Mouse (Mus musculus): ENCODE data around the gene Tenm4. TPM values are rescaled to one million over a fixed set of nuclear protein-coding genes. Genes with fewer than 3 reads are reported as not detected.

Tenm4 gene
- polyA plus RNA-seq, 1 experiment from 2014 or later, result 16.8 TPM

DNA sequence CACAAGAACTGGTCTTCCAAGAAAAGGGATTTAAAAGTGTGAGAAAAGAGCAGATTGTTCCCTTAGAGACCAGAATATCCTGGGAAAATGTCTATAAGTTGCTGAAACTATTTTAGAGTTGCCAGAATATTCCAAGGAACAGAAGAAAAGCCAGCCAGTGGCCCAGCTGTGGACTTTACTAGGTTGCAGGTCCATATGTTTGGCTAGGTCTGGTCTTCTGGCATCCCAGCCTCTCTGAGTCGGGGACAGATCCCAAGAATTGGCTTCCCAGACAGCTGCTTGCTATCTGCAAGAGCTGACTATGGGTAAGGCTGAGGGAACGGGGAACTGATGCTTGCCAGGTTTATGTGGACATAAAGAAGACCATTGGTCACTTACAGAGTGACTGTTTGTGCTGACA, 352.6 kb downstream of the Tenm4 start:
- 61% methylated on average over 2 of the region's 2 CpGs for WGBS
- H3K27ac ChIP-seq, result no peak overlapping the region
- no peaks in the 10 kb centered on the region for H3K36me3 ChIP-seq
- DNase-seq (ENCODE audit: low spot score), result no peak
- peaks cover 3% of the 10 kb centered on the region; the same call in 1 of the 2 replicates for H3K4me1 ChIP-seq
- no peak overlapping the region for H3K4me3 ChIP-seq
- peaks cover 79% of the 10 kb centered on the region for H3K27me3 ChIP-seq (ENCODE audit: insufficient read depth, poor library complexity, severe bottlenecking)
- H3K9me3 ChIP-seq, result no peaks in the 10 kb centered on the region

GRCm38 (mm10) chr7:96524486-96525205, 353.6 kb downstream of the Tenm4 start:
- Histone ChIP-seq H3K4me3 (no peak overlapping the region), H3K27me3 (ENCODE audit: insufficient read depth, poor library complexity, severe bottlenecking) (peaks cover 87% of the 10 kb centered on the region), H3K27ac (no peak overlapping the region), H3K9me3 (no peaks in the 10 kb centered on the region), H3K36me3 (no peaks in the 10 kb centered on the region), H3K4me1 (peaks cover 3% of the 10 kb centered on the region; the same call in 1 of the 2 replicates)
- DNase-seq (ENCODE audit: low spot score), result no peak
- WGBS, result 62% methylated on average over 8 of the region's 8 CpGs

DNA sequence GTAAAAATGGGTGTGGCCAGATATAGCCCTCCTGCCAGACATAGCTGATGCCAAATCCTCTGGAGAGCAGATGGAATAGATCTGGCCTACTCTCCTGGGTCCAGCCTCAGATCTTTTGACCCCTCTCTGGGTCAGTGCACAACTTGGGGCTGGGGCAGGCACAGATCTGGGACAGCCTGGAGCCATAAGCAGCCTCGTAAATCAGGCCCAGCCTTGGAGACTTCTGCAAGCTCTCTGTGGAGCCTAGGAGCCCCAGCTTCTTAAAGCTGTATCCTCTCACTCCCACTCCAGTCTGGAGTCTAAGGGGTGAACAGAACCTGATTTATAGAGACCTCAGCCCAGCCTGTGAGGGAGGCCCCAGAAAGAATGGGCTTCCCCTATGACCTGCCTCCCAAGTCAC, 354.3 kb downstream of the Tenm4 start:
- WGBS, result 71% methylated on average over 1 of the region's 1 CpGs
- Histone ChIP-seq H3K4me1 (peaks cover 3% of the 10 kb centered on the region; the same call in 1 of the 2 replicates), H3K4me3 (no peak overlapping the region), H3K27me3 (ENCODE audit: insufficient read depth, poor library complexity, severe bottlenecking) (peaks cover 92% of the 10 kb centered on the region), H3K36me3 (no peaks in the 10 kb centered on the region), H3K27ac (no peak overlapping the region), H3K9me3 (no peaks in the 10 kb centered on the region)
- DNase-seq (ENCODE audit: low spot score), result no peak

- WGBS, result 65% methylated on average over 10 of the region's 10 CpGs
- Histone ChIP-seq H3K27ac (no peak overlapping the region), H3K36me3 (no peaks in the 10 kb centered on the region), H3K9me3 (no peaks in the 10 kb centered on the region), H3K4me1 (no peaks in the 10 kb centered on the region), H3K4me3 (no peak overlapping the region), H3K27me3 (ENCODE audit: insufficient read depth, poor library complexity, severe bottlenecking) (peaks cover 81% of the 10 kb centered on the region)
- no peak for DNase-seq (ENCODE audit: low spot score)
Observed at GRCm38 (mm10) chr7:96530571-96531426, 359.8 kb downstream of the Tenm4 start.

DNA sequence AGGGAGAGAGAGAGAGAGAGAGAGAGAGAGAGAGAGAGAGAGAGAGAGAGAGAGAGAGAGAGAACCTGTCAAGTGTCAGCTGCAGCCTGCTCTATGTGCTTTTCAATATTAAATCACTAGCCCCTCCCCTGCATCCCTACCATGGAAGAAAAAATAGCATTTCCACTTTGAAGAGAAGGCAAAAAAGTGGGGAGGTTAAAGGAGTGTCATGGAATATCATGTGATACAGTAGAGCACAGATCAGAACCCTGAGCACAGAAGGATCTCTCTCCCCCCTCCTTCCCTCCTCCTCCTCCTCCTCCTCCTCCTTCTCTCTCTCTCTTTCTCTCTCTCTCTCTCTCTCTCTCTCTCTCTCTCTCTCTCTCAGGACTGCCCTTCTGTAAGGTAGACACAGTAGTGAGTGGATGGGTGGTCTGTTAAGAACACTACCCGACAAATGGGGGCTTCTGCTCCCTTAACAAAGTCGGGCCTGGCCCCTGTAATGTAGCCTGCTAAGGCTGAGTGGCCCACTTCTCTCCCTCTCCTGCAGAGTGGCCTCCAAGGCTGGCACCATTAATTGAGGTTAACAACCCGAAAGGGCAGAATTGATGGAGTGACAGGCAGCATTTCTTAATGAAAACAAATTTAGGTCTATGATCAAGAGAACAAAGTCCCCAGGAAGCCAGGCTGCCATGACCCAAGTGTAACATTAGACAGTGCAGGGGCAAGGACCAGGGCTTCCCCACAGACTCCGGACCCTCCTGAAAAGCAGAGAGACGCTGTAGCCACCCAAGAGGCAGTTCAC, 361.1 kb downstream of the Tenm4 start:
- Histone ChIP-seq H3K9me3 (no peaks in the 10 kb centered on the region), H3K27ac (no peak overlapping the region), H3K27me3 (ENCODE audit: insufficient read depth, poor library complexity, severe bottlenecking) (peaks cover 74% of the 10 kb centered on the region), H3K4me3 (no peak overlapping the region), H3K4me1 (no peaks in the 10 kb centered on the region), H3K36me3 (no peaks in the 10 kb centered on the region)
- WGBS, result 59% methylated on average over 5 of the region's 5 CpGs
- DNase-seq (ENCODE audit: low spot score), result no peak

GRCm38 (mm10) chr7:96532804-96533400, 361.9 kb downstream of the Tenm4 start:
- Histone ChIP-seq H3K9me3 (no peaks in the 10 kb centered on the region), H3K36me3 (no peaks in the 10 kb centered on the region), H3K27ac (no peak overlapping the region), H3K4me1 (no peaks in the 10 kb centered on the region), H3K4me3 (no peak overlapping the region), H3K27me3 (ENCODE audit: insufficient read depth, poor library complexity, severe bottlenecking) (peaks cover 75% of the 10 kb centered on the region)
- WGBS, result 72% methylated on average over 5 of the region's 5 CpGs
- no peak for DNase-seq (ENCODE audit: low spot score)

DNA sequence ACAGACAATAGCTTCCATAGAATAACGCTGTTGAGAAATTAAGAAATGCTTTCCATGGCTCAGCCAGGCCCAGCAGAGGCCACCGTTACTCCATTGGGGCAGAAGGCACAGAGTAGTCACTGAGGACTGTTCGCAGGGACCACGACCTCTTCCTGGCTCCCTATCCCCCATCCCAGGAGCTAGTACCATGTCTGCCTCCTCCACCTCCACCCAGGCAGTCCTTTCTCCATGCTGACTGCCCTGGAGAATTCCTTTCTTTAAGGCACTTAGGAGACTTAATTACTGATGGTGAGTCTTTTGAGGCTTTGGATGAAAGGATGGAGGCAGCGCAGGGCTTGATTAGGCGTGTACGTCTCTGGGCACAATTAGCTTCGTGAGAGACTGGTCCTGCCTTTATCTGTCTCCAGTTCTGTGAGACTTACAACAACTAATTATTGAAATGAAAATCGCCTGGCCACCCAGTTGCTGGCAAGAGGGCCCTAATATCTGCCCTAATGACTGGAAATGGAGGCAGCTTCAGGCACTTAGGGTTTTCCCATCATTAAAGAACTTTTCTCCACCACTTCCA, 365.4 kb downstream of the Tenm4 start:
- peaks cover 52% of the 10 kb centered on the region; the same call in 1 of the 2 replicates for H3K27me3 ChIP-seq (ENCODE audit: insufficient read depth, poor library complexity, severe bottlenecking)
- no peaks in the 10 kb centered on the region for H3K36me3 ChIP-seq
- H3K4me1 ChIP-seq, result peaks cover 21% of the 10 kb centered on the region
- no peaks in the 10 kb centered on the region for H3K9me3 ChIP-seq
- no peak overlapping the region for H3K4me3 ChIP-seq
- DNase-seq (ENCODE audit: low spot score), result no peak
- 76% methylated on average over 9 of the region's 9 CpGs for WGBS
- H3K27ac ChIP-seq, result no peak overlapping the region

DNA sequence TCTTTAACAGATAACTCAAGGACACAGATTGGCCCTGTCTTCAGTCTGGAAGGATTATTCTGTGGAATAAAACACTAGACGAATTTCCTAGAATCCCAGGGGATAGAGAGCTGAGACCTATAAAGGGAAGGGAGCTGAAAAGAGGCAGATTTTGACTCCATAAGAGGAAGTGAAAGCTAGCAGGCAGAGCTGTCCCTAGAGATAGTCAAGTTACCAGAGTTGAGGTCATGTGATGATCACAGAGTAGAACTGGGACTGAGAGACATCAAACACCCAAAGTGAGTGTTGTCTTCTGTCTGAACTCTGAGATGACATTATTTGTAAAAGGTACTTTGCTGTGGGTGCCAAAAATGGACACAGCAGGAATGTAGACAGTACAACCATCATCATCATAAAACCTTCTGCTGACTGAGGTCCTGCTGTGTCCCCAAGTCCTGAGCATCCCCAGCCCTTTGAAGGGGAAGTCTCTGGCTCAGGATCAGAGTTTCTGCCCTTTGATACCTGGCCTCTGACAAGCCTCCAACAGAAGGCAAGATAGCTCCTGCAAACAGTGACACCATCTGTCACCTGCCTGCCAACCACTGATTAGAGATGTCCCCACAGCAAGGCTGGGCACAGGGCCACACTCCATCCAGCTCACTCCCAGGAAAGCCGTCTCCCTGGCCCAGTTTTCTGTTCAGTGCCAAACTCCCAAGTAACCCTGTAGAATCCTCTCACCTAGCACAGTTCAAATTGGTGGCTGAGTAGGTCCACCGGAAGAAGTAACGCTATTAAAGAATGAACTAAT, 368.4 kb downstream of the Tenm4 start:
- WGBS, result 76% methylated on average over 4 of the region's 4 CpGs
- Histone ChIP-seq H3K4me3 (no peak overlapping the region), H3K4me1 (peaks cover 21% of the 10 kb centered on the region), H3K9me3 (no peaks in the 10 kb centered on the region), H3K36me3 (no peaks in the 10 kb centered on the region), H3K27ac (no peak overlapping the region), H3K27me3 (ENCODE audit: insufficient read depth, poor library complexity, severe bottlenecking) (peaks cover 35% of the 10 kb centered on the region; the same call in 1 of the 2 replicates)
- no peak for DNase-seq (ENCODE audit: low spot score)

DNA sequence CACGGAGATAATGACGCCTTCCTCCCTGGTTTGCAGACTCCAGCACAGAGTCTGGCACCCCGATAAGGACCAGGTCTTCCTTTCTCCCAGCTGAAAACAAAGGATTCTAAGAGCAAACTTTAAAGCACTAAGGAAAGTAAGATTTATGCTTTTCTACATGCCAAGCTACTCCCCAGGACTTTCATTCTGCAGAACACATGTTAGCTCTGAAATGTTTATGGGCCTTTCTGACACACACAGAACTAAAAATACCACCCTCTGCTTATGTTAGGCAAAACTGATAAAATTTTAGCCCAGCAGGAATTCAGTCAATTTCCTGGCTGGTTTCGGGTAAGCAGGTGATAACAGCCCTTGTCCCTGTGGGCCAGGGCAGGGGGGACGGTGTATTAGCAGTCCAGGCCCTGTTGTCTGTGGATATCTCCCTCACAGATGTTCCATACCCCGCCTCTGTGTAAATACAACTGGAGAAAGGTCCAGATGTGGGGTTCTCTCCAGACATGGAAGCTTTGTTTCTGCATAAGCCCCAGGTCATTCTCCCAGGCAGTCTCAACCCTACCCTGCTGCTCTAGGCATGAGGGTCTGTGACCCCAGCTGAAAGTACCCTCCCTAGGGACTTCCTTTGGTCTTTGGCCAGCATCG, 369.5 kb downstream of the Tenm4 start:
- H3K4me1 ChIP-seq, result peaks cover 21% of the 10 kb centered on the region
- 36% methylated on average over 7 of the region's 7 CpGs for WGBS

GRCm38 (mm10) chr7:96545979-96546378, 374.9 kb downstream of the Tenm4 start:
- Histone ChIP-seq H3K27ac (no peak overlapping the region), H3K27me3 (ENCODE audit: insufficient read depth, poor library complexity, severe bottlenecking) (peaks cover 14% of the 10 kb centered on the region), H3K4me3 (no peak overlapping the region), H3K36me3 (no peaks in the 10 kb centered on the region), H3K4me1 (peaks cover 5% of the 10 kb centered on the region; the same call in 1 of the 2 replicates), H3K9me3 (no peaks in the 10 kb centered on the region)
- no peak for DNase-seq (ENCODE audit: low spot score)
- 42% methylated on average over 5 of the region's 5 CpGs for WGBS

More for the DNA sequence above, 369.5 kb downstream of the Tenm4 start:
- H3K36me3 ChIP-seq, result no peaks in the 10 kb centered on the region
- no peak overlapping the region for H3K4me3 ChIP-seq
- no peak for DNase-seq (ENCODE audit: low spot score)
- peak overlapping the region; percentile 26; the same call in 1 of the 2 replicates for H3K27ac ChIP-seq
- peaks cover 24% of the 10 kb centered on the region; the same call in 1 of the 2 replicates for H3K27me3 ChIP-seq (ENCODE audit: insufficient read depth, poor library complexity, severe bottlenecking)
- H3K9me3 ChIP-seq, result no peaks in the 10 kb centered on the region

DNA sequence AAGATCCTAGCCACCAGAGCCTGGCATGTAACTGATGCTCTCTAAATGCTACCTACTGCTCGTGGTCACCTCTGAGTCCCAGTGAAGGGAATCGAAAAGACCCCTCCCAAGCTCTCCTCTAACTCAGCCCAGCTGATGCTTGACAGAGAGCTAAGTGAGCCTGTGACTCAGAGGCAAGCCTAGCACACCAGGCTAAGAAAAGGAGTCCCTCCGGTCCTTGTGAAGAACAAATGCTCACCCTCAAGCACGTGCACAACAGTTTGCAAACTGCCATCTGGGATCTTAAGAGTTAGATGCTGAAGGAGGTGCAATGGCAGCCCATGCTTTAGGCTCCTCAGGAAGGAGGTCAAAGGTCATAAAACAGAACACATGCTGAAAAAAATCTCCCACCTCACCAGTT, 380.8 kb downstream of the Tenm4 start:
- no peak for DNase-seq (ENCODE audit: low spot score)
- Histone ChIP-seq H3K4me1 (peaks cover 15% of the 10 kb centered on the region), H3K9me3 (no peaks in the 10 kb centered on the region), H3K27ac (no peak overlapping the region), H3K36me3 (no peaks in the 10 kb centered on the region), H3K27me3 (ENCODE audit: insufficient read depth, poor library complexity, severe bottlenecking) (peaks cover 59% of the 10 kb centered on the region), H3K4me3 (no peak overlapping the region)
- 64% methylated on average over 4 of the region's 4 CpGs for WGBS

All from heart, embryonic 10.5 days (tissue).